Mouse (Mus musculus): ENCODE data around the gene Slc5a7.

- TF ChIP-seq CTCF (conservative IDR thresholded peaks at IDR 0.05; ENCODE audit: low read length) (no peak), POU5F1 (IDR thresholded peaks at IDR 0.05; ENCODE audit: borderline replicate concordance, low read length) (no peak)
Measured at GRCm38 (mm10) chr17:54347672-54348071, 48.8 kb upstream of the Slc5a7 start.
